Mouse (Mus musculus) embryo, embryonic 11.5 days (tissue): ENCODE data around the gene Chp2.

Source experiments
- DNase-seq: peaks from one replicate; pipeline ENCODE4 v3.0.0-alpha.2; 2012; ENCODE audit warnings: low read depth, low spot score

Gene Chp2

GRCm38 (mm10) chr7:122219315-122219801 is at the start of gene Chp2:
Chp2 (plus strand) TSS chr7:122219496.
- no peak for DNase-seq

GRCm38 (mm10) chr7:122170705-122171104 is 48.6 kb upstream of the Chp2 start:
- no peak for DNase-seq

- DNase-seq = no peak
These were observed 47.7 kb upstream of the Chp2 start for GRCm38 (mm10) chr7:122171613-122172012.

GRCm38 (mm10) chr7:122180720-122181119 is 38.6 kb upstream of the Chp2 start:
- DNase-seq = no peak

- no peak for DNase-seq
These were observed 34.7 kb upstream of the Chp2 start for GRCm38 (mm10) chr7:122184569-122184968.

GRCm38 (mm10) chr7:122186043-122186442 is 33.3 kb upstream of the Chp2 start, which contains the start of gene Ern2:
Ern2 (minus strand) TSS chr7:122186207.
- DNase-seq = no peak

- DNase-seq = peak; percentile 39
These were observed 29.8 kb upstream of the Chp2 start for GRCm38 (mm10) chr7:122189484-122189883.

GRCm38 (mm10) chr7:122191097-122191496 is 28.2 kb upstream of the Chp2 start:
- DNase-seq = no peak

- no peak for DNase-seq
These were observed 25.4 kb upstream of the Chp2 start for GRCm38 (mm10) chr7:122193919-122194318.

GRCm38 (mm10) chr7:122196771-122197170 is 22.5 kb upstream of the Chp2 start:
- no peak for DNase-seq

GRCm38 (mm10) chr7:122197306-122197705 is 22.0 kb upstream of the Chp2 start:
- peak; percentile 31 for DNase-seq

- peak; percentile 11 for DNase-seq
These were observed 20.0 kb upstream of the Chp2 start for GRCm38 (mm10) chr7:122199296-122199695.

GRCm38 (mm10) chr7:122203936-122204335 is 15.4 kb upstream of the Chp2 start:
- DNase-seq = no peak

- DNase-seq = no peak
These were observed 13.2 kb upstream of the Chp2 start for GRCm38 (mm10) chr7:122206121-122206520.

- DNase-seq = no peak
These were observed 10.8 kb upstream of the Chp2 start for GRCm38 (mm10) chr7:122208276-122209021.

- DNase-seq = no peak
These were observed 6.9 kb downstream of the Chp2 start for GRCm38 (mm10) chr7:122226020-122226742.

GRCm38 (mm10) chr7:122226744-122227143 is 7.4 kb downstream of the Chp2 start:
- no peak for DNase-seq

GRCm38 (mm10) chr7:122229306-122229705 is 10.0 kb downstream of the Chp2 start:
- DNase-seq = no peak

GRCm38 (mm10) chr7:122229916-122230315 is 10.6 kb downstream of the Chp2 start:
- no peak for DNase-seq

- DNase-seq = no peak
These were observed 11.6 kb downstream of the Chp2 start for GRCm38 (mm10) chr7:122230866-122231265.

- no peak for DNase-seq
These were observed 19.6 kb downstream of the Chp2 start for GRCm38 (mm10) chr7:122238939-122239338.

GRCm38 (mm10) chr7:122240413-122241119 is 21.3 kb downstream of the Chp2 start:
- DNase-seq = no peak
